Mouse (Mus musculus) ZHBTc4 (cell line): ENCODE measurements at regions not wholly inside any gene's neighbourhood (a gene's known extent, or its start where the extent isn't known, plus 50 kb on each side); places are given as distances from the start of the nearest gene placed in this dataset.
A peak's percentile ranks its signal among the peaks of the same experiment; 100 is the strongest.

Experiments
- DNase-seq: peaks from one replicate; pipeline ENCODE4 v3.0.0-alpha.2; 2011; ENCODE audit warnings: low read depth, low spot score

- no peak for DNase-seq
Observed at GRCm38 (mm10) chr1:12318029-12318428, 904.1 kb downstream of the A830018L16Rik start.

- no peak for DNase-seq
Observed at GRCm38 (mm10) chr1:12334186-12334585, 920.3 kb downstream of the A830018L16Rik start.

GRCm38 (mm10) chr1:12344726-12345438 is 931.0 kb downstream of the A830018L16Rik start:
- peak; percentile 6 for DNase-seq

- no peak for DNase-seq
Observed at GRCm38 (mm10) chr1:12345439-12345819, 931.5 kb downstream of the A830018L16Rik start.

GRCm38 (mm10) chr1:12354531-12354930 is 940.6 kb downstream of the A830018L16Rik start:
- peak; percentile 52 for DNase-seq

- DNase-seq, result no peak
Observed at GRCm38 (mm10) chr1:12367872-12368271, 954.0 kb downstream of the A830018L16Rik start.

- peak; percentile 50 for DNase-seq
Observed at GRCm38 (mm10) chr1:12372968-12373367, 959.1 kb downstream of the A830018L16Rik start.

GRCm38 (mm10) chr1:12398146-12398884 is 984.4 kb downstream of the A830018L16Rik start:
- DNase-seq, result no peak

GRCm38 (mm10) chr1:12405391-12406270 is 991.7 kb downstream of the A830018L16Rik start:
- no peak for DNase-seq

- no peak for DNase-seq
Observed at GRCm38 (mm10) chr1:12409738-12410523, 996.0 kb downstream of the A830018L16Rik start.

- no peak for DNase-seq
Observed at GRCm38 (mm10) chr1:12410524-12410886, 996.6 kb downstream of the A830018L16Rik start.

- DNase-seq, result peak; percentile 45
Observed at GRCm38 (mm10) chr1:12424510-12424909, 1010.6 kb downstream of the A830018L16Rik start.

GRCm38 (mm10) chr1:12437894-12438293 is 1024.0 kb downstream of the A830018L16Rik start:
- no peak for DNase-seq

- peak; percentile 2 for DNase-seq
Observed at GRCm38 (mm10) chr1:12466255-12466654, 1052.3 kb downstream of the A830018L16Rik start.

GRCm38 (mm10) chr1:12478983-12479763 is 1065.3 kb downstream of the A830018L16Rik start:
- no peak for DNase-seq

- no peak for DNase-seq
Observed at GRCm38 (mm10) chr1:12500442-12500841, 1086.5 kb downstream of the A830018L16Rik start.

GRCm38 (mm10) chr1:12507997-12508396 is 1094.1 kb downstream of the A830018L16Rik start:
- DNase-seq, result no peak

GRCm38 (mm10) chr1:12510129-12510816 is 1096.4 kb downstream of the A830018L16Rik start:
- DNase-seq, result no peak

- no peak for DNase-seq
Observed at GRCm38 (mm10) chr1:12519601-12520000, 1105.7 kb downstream of the A830018L16Rik start.

- DNase-seq, result no peak
Observed at GRCm38 (mm10) chr1:12555859-12556258, 1142.0 kb downstream of the A830018L16Rik start.
